Mouse (Mus musculus): Measurements from ENCODE around the gene Taf13.
A peak's percentile ranks its signal among the peaks of the same experiment; 100 is the strongest.
"Not testable (repeated sequence)": the region's sequence is repeated elsewhere in the genome, so short reads cannot be mapped to it uniquely, and the experiment has no call there.

Taf13 gene

DNA sequence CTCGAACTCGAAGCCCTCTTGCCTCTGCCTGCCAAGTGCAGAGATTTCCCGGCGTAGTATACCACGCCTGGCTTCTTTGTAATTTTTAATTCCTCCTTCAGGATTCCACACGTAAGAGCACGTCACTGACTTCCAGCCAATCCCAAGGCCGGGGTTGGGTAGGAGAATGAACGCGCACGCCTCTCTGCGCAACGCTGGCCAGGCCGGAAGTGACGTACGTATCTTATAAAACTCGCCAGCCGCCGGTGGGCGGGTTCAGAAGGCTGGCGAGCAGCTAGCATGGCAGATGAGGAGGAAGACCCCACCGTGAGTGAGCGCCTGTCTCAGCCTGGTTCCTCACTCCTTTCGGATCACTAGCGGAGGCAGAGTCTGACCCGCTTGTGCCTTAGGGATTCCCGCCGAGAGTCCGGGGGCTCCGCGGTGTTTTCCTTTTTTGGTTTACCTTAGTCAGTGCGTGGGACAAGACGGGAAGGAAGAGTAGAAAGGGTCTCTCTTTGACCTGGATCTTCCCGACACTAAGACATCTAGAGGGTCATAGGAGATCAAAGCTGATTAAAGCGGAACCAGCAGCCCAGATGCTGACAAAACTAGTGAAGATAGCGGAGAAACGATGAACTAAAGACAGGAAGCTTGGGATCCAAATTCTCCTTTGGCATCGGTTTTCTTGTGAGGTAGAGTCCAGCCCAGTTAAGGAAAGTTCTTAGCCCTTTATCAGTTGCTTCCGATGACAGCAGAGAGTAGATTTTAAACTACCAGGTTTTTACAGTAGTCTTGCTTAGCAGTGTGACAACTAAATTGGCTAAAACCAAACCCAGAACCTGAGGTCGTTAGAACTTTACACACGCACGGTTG, at the start of gene Taf13:
TSS of gene Taf13 (plus strand) at position 256 of the 852 bp plus-strand sequence.
- peak; percentile 95 for DNase-seq

DNA sequence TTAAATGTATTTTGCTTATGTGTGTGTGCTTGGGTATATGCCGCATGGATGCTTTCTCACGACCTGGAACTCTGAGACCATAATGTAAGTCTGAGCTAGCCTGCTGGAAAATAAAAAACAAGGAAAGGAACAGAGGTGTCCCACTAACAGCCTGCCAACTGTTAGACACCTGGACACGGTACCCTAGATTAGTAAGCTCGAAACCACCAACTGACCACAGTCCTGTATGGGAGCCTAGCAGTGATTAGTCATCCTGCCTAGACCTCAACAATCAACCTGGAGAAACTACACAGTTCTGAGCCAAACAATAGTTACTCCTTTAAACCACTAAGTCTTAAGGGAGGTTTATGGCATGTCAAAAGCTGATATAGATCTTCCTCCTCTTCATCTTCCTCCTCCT, 48.1 kb upstream of the Taf13 start:
- DNase-seq = no peak

DNA sequence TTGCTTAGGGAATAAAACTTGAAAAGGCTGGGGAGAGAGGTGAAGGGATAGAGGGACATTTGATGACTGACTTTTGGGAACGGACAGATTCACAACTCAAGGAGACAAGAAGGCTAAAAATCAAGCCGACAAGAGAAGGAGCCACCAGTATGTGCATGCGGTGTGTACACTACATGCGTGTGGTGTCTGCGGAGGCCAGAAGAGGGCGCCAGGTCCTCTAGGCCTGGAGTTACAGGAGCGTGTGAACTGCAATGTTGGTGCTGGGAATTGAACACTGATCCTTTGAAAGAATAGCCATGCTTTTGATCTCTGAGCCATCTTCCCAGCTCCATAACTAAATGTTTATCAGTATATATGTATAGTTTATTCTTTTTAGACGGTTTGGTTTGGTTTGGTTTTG, 43.0 kb upstream of the Taf13 start:
- DNase-seq = no peak

DNA sequence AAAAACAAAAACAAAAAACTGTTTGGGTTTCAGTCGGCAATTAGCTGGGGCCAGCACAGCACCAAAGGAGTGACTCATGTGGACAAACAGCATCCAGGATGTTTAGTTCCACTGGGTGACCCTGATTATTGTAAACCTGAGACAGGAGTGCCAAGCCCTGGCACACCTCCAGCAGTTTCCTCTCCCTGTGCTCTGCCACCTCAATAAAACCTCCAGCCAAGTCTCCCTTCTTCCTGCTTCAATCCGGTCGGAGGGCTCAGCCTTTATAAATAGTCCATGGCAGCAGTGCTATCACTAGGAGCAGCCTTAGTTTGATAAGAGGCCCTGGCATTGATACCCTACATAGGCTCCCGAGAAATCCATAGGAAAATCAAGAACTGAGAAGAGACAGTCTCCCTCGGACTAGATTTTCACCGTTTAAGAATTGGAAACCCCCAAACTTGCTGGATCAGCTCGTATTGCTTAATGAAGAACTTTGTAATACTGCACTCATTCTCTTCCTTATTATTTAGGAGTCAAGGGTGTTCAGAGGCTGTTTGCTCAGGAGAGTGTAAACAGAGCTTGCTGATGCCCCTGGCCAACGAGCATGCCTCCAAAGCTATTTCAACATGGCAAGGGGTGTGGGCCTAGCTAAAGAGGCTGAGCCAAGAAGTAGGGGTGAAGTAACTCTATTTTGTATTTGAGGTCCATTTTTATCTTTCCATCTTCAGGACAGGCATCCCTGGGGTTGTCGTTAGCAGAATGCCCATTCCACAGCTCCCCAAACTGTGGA, 38.2 kb upstream of the Taf13 start:
- no peak for DNase-seq

DNA sequence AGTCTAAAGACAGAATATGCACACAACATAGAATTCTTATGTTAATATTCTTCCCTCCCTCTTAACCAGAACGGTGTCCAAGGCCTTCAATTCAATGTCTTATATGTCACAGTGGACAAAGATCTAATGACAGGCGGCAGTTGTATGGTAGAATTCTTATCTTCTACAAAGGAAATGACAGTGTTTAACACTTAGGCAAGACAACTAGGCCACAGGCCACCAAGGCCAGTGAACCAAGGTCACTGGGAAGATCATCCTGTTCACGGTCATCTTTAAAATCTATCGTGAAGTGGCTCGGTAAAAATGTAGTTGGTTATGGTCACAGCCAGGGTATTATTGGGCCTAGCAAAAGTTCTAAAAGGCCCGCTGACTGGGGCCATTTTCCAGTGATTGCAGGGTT, 37.5 kb upstream of the Taf13 start, which contains the start of gene 1700013F07Rik:
TSS of gene 1700013F07Rik (plus strand) at position 200 of the 400 bp plus-strand sequence.
- no peak for DNase-seq

DNA sequence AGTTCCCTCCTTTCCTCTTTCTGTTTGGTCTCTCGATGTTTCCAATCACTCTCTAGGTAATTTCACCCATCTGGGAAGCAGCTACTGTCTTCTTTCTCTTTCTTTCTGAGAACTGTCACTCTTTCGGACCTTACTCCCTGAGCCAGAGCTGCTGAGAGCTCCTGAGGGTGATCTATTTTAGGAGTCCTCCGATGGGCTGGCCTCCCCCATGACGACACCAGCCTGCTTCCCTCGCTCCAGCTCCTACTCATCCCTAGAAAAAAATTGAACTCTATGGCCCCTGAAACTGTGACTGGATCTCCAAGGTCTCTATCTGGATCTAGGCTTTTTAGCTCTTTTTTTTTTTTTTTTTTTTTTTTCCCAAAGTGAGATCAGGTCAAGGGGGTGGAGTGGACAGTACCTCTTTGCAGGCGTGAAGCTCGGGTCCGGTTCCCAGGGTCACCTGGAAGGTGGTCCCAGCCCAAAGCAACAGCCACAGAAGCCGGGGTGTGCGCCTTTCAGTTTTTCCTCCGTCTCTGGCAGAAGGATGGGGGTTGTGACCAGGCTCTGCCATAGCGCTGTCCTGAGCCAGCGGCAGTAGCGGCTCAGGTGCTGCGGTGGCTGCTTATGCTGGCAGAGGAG, 35.5 kb upstream of the Taf13 start:
- no peak for DNase-seq

DNA sequence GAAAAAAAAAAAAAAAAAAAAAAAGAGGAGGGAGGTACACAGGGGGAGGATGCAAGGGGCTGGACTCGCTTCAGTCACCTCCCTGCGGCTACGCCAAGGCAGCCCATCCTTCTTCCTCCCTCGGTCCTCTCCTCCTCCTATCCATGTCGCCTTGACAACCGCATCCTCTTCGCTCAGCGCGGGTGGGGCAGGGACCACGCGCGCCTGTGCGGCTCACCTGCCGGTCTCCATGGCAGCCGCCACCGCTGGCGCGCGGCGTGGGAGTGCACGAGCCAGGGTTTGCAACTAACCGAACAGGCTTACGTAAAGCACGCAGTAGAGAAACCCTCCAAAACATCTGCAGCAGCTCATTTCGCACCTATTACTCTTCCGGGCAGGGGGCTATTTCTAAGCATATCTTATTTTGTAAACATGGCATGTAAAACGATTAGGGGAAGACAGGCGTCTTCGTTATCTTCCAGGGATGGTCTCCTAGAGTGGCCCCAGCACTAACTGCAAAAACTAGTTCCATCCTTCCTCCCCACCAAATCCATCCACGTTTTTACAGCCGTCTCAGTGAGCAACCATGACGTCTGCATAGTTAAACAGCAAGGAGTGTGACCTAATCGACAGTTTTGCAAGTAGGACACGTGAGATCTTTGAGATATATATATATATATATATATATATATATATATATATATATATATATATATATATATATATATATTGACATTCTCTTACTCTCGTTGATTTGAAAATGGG, 34.8 kb upstream of the Taf13 start, which contains the start of gene 5330417C22Rik:
TSS of gene 5330417C22Rik (minus strand) at position 20 of the 744 bp plus-strand sequence.
- DNase-seq = peak; percentile 87

DNA sequence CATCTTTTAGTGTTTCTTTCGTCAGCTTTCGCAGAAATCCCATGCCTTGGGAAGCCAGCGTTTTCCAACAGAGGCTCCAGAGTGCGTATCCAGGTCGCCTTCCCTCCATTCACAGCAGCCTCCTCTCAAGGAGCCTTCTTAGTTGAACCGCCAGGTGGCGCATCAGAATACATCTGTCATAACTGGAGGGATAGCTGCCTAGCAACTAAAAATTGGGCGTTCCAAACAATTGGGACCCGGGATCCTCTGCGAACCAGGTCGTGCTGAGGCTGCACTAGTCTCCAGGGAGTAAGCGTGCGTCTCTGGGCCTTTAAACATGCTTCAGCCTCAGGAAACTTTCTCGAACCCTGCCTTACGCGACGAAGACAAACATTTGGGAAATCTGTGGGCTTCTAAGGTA, 34.2 kb upstream of the Taf13 start:
- peak; percentile 89 for DNase-seq

DNA sequence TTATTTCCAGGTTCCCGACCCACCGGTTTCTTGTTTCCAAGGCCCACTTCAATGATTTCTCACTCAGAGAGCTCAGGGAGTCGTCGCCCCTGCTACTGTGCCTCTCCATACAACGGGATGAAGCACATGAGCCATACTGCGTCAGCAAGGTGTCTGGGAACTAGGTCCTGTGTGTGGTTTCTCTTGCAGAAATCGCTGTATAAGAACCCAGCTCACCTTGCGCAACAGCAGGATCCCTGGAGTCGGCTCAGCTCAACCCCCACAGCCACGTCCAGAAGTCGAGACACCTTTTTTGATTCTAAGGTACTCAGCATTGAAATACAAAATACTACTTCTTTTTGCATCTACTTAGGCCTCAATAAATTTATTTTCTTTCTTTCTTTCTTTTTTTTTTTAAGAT, 29.2 kb upstream of the Taf13 start:
- DNase-seq = no peak

DNA sequence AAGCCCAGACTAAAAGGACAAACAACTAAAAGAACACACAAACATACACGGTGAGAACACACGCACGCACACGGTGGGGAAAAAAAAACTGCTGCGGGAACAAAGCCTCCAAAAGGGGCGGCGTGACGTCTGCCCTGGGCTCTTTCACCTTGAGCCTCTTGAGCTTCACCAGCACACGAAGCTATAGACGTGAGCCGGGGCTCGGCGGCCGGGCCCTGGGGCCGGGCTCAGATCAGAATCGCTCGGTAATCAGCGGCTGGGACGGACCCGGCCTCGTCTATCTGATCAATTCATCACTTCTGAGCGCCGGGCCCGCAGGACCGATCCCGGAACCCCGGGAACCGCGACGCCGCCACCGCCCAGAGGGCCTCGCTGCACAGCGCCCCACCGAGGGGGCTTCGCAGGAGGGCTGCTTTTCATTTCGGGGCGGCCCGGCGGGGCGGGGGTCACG, 17.4 kb upstream of the Taf13 start:
- DNase-seq = peak; percentile 60

DNA sequence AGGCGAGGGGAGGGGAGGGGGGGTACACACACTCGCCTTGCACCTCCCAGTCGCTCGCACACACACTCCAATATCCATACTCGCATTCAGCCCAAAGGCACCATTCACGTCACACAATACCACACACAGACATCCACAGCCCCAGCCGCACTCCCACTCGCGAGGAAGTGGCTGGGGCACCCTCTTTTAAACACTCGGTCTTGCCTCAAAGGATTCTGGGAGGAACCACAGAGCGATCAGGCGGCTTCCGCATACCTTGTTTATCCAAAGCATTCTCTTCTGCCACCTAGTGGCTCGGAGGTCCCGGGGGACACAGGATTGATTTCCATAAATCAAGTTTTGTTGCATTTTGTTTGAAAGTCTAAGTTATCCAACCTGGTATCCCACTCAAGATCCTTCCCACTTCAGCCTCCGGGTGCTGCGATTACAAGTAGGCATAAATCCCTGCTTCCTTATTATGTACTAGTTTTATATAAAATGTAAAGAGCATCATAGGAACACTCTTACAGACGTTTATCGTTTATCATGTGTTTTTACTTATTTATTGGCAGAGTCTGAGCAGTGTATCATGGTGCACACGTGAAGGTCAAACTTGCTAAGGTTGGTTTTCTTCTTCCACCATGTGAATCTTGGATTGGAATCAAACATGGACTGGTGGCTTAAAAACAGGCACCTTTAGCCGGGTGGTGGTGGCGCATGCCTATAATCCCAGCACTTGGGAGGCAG, 16.7 kb upstream of the Taf13 start:
- DNase-seq = peak; percentile 90

DNA sequence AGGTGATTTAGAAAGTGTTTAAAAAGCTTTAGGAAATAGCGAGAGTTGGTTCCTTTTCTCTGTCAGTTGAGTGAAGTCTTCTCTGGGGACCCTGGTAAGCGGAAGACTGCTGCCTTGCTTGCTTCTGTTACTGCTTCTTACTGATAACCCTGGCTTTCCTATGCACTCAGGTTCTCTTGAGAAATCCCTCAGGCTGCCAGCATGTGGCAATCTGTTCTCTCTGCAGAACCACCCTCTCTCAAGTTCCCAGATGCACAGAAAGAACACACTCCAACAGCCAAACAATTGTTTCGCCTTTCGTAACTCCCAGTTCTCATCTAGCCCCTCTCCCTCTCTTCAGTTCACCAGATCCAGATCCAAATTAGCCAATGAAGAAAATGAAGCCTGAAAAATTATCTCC, 13.6 kb upstream of the Taf13 start:
- no peak for DNase-seq

DNA sequence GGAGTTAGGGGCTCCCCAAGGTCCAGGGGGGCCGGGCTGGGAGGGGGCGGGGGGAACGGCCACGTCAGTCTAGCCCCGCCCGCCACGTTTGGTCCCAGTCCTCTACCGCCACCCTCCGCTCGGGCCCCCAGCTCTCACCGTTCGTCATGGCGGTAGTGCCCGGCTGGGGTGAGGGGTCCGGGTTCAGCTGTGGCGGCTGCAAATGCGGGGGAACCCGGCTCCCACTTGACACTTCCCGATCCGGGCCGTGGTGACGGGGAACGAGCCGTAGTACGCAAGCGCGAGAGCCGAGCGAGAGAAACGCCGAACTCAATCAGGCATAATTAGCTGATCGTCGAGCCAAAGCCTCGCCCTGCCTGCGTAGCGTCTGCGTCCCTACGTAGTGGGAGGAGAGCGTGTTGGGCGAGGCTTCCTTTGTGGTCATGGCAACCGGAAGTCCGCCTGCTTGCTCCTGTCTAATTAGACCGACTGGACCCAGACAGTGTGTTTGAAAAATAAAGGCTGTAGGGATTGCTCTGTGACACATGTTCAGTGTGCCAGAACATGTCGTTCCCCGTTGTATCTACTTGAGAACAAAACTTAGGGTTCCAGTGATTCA, 9.3 kb upstream of the Taf13 start, which contains the start of gene Tmem167b:
TSS of gene Tmem167b (minus strand) at position 334 of the 598 bp plus-strand sequence.
- peak; percentile 96 for DNase-seq

DNA sequence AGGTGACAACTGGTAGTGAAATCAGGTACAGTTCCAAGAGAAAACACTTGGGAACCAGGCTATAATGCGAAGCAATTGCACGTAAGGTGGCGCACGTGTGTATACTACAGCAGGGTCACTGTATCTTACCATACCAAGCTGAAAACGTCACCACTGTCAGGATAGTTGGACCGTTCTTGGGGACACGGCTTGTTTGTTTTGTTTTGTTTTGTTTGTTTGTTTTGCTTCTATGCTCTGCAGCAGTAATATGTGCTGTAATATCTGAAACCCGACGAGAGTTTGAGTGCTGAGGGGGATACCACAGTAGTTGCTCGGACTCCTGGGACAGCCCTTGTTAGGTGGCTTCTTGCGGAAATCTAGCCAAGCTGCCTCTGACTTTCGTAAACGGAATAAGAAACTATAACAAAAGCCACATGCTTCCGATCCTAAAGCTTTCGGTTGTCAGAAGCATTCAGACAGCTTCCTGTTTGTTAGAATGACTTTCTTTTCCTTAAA, 8.7 kb upstream of the Taf13 start:
- DNase-seq = no peak

DNA sequence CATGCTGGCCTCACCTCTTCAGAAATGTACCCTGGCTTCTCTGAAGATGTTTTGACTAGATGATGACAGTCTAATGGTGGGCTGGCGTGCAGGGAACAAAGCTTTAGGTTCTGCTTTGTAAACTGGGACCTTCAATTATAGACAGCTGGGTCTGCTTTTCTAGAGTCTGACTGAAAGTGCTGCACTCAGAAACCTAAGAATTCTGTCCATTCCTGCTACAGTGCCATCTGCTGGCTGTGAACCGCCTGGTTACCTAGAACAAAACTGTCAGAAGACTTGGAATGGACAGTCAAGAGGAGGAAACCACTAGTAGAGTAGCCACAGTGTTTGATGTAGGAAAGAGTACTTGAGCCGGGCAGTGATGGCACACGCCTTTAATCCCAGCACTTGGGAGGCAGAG, 8.2 kb upstream of the Taf13 start:
- peak; percentile 78 for DNase-seq

DNA sequence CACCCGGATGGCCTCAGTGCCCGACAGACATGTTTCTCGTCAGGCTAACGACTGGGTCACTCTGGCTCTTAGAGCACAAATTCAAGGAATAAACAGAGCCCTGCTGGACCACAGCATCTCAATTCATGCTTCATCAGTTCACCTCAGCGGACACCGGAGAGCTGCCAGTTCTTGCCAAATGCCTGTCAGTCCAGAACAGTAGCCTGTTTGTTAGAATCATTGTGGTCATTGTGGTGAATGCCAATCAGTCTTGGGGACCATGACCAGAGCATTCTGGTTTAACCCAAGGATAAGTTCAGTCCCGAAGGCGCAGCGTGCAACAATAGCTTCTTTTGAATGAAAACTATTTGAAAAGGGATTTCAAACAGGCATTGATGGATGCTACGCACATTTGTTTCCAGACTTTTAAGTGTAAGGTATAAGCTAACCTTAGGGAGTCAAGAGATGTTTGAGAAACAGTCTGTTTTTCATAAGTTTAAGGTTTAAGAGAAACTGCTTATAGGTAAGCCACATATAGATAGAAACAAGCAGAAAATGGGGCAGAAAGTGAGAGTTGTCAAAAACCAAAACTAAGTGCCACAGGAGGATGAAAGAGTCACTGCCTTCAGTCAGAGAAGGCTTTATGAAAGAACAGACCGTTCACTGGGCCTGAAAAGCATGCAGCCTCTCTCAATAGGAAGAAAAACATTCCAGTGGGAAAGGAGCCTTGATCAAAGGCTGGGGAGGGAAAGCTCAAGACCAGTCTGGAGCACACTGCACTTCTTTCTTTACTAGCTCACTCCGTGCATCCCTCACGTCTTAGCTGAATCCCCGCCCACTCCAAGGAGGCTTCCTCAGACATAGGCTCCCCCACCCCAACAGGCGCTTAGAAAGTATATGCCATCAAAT, 3.3 kb upstream of the Taf13 start:
- DNase-seq = no peak

DNA sequence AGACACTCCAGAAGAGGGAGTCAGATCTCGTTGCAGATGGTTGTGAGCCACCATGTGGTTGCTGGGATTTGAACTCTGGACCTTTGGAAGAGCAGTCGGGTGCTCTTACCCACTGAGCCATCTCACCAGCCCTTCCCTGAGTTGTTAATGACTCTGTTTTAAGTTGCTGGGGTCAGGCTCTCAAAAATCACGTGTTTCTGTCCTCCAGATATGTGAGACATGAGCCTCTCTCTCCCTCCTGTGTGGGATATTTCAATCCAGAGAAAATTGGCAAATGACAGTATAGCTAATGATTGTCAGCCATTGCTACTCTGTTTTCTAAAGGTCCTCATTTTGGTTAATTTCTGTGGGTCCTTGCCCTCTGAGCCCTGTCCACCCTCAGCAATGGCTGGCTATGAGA, 1.9 kb upstream of the Taf13 start:
- not testable (repeated sequence) for DNase-seq

DNA sequence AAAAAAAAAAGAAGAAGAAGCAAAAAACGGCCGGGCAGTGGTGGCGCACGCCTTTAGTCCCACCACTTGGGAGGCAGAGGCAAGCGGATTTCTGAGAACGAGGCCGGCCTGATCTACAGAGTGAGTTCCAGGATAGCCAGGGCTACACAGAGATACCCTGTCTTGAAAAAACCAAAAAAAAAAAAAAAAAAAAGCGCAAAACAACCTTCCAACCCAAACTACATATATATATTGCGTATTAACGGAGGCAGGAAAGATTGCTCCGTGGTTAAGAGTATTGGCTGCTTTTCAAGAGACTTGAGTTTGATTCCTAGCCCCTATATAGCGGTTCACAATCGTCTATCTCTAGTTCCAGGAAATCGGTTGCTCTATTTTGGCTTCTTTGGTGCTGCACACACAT, 685 bp upstream of the Taf13 start:
- DNase-seq = no peak

DNA sequence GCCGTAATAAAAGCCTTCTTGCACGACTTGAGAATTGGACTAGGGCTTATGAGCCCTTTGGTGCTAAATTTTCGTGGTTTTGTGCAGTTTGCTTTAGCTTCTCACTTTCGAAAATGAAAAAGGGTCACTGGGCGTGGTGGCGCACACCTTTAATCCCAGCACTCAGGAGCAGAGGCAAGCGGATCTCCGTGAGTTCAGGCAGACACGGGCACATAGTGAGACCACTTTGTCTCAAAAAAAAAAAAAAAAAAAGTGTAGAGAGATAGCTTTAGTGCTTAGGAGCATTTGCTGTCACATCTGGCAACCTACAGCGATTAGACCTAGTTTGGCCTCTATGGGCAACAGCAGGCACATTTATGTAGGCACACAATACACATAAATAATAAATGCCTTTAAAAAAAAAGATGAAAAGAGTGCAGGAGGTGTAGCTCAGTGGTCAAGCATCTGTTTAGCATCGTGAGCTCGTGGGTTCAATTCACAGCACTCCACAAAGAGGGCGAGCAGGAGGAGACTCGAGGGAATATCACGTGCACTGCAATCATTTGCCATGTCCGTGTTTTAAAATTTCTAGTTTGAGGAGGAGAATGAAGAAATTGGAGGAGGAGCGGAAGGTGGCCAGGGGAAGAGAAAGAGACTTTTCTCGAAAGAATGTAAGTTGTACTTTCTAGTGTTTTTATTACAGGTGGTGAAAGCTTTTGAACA, 962 bp downstream of the Taf13 start:
- DNase-seq = no peak

DNA sequence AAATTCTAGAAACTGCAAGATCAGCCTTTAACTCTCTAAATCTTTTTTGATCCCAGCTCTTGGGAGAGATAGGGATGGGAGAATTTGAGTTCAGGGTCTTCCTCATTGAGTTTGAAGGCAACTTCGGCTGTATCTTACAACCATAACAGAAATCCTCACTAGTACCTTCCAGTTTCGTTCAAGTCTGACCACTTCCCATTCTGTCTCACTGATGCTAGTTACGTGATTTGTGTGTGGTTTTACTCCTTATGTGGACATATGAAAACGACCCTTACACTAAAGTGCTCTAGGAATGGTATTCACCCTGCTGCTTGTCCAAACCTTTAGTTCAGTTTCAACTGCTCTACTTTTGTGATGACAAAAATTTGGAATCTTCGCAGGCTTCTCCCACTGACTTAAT, 2.5 kb downstream of the Taf13 start:
- no peak for DNase-seq

Measured in right cerebral cortex, postnatal 14 days (tissue).